Mouse (Mus musculus) lung, postnatal 0 days (tissue): ENCODE results near the gene Gps2.
"Not testable (repeated sequence)": the region's sequence is repeated elsewhere in the genome, so short reads cannot be mapped to it uniquely, and the experiment has no call there.

Experiments
- CTCF ChIP-seq: IDR thresholded peaks from 2 replicates; pipeline ENCODE4 v1.5.1; 2016; ENCODE audit warnings: antibody characterized with exemption, mild to moderate bottlenecking
- EP300 ChIP-seq: IDR thresholded peaks from 2 replicates; pipeline ENCODE4 v1.6.1; 2016; ENCODE audit warnings: antibody characterized with exemption, mild to moderate bottlenecking, control low read depth

DNA sequence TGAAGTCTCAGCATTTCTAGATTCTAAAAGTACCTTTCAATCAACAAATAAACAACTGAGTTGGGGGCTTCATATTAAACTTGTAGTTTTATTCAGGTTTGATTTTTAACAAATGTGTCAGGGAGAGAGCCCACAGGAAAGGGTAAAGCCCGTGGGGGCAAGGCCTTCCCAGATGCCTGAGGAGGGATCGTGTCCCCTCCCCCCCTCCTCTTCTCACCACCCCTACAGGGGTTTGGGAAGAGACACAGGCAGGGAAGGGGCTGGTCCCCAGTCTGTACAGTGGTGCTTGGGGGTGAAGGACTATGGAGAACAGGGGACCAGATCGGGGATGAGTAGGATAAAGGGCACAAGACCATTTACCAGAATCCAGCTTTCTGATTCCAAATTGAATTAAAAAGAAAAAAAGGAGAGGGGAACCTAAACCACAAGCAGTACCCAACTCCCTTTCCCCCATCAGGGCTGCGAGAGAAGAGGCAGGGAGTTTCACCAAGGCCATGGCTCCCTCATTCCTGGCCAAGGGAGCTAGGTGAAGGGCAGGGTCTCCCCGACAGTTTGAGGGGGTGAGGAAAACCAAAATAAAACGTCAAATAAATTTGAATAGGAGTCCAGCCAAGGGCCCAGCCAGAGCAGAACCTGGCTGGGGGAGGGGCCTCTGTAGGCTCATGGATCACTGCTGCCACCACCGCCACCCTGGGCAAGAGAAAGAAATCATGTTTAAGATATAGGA lies 3.1 kb downstream of the Gps2 start:
- TF ChIP-seq CTCF, EP300: not testable (repeated sequence)
